Mouse (Mus musculus) kidney, adult 8-10 months (tissue): ENCODE results near the gene Eya4.

Experiments
- DNase-seq, 2 experiments: peaks; one replicate each; pipeline ENCODE4 v3.0.0; 2022

Eya4 gene

GRCm38 (mm10) chr10:23150401-23150800 lies 200.2 kb downstream of the Eya4 start:
- peak in 1 of 2 experiments; percentile 29 for DNase-seq

- DNase-seq: no peak
Observed at GRCm38 (mm10) chr10:23144616-23145015, 206.0 kb downstream of the Eya4 start.

GRCm38 (mm10) chr10:23127947-23128346 lies 222.6 kb downstream of the Eya4 start:
- no peak for DNase-seq

- DNase-seq: no peak
Observed at GRCm38 (mm10) chr10:23127151-23127550, 223.4 kb downstream of the Eya4 start.

GRCm38 (mm10) chr10:23126529-23126928 lies 224.1 kb downstream of the Eya4 start:
- DNase-seq: no peak

- DNase-seq: no peak
Observed at GRCm38 (mm10) chr10:23120437-23120836, 230.1 kb downstream of the Eya4 start.

- peak; percentile 26 to 76 for DNase-seq
Observed at GRCm38 (mm10) chr10:23116786-23117410, 233.7 kb downstream of the Eya4 start.

GRCm38 (mm10) chr10:23116063-23116462 lies 234.5 kb downstream of the Eya4 start:
- no peak for DNase-seq

GRCm38 (mm10) chr10:23115321-23115720 lies 235.3 kb downstream of the Eya4 start:
- no peak for DNase-seq

- DNase-seq: no peak
Observed at GRCm38 (mm10) chr10:23108122-23108521, 242.5 kb downstream of the Eya4 start.

GRCm38 (mm10) chr10:23092517-23092916 lies 258.1 kb downstream of the Eya4 start:
- DNase-seq: no peak

GRCm38 (mm10) chr10:23091552-23091951 lies 259.0 kb downstream of the Eya4 start:
- DNase-seq: no peak

GRCm38 (mm10) chr10:23090323-23090722 lies 260.3 kb downstream of the Eya4 start:
- DNase-seq: no peak

- DNase-seq: no peak
Observed at GRCm38 (mm10) chr10:23089271-23089670, 261.3 kb downstream of the Eya4 start.

- DNase-seq: no peak
Observed at GRCm38 (mm10) chr10:23088764-23089163, 261.8 kb downstream of the Eya4 start.

- peak; percentile 16 to 65 for DNase-seq
Observed at GRCm38 (mm10) chr10:23086352-23087215, 264.0 kb downstream of the Eya4 start.

- DNase-seq: no peak
Observed at GRCm38 (mm10) chr10:23081548-23081828, 269.1 kb downstream of the Eya4 start.

GRCm38 (mm10) chr10:23080749-23081547 lies 269.6 kb downstream of the Eya4 start:
- DNase-seq: peak; percentile 56 to 81

- peak in 1 of 2 experiments; percentile 19 for DNase-seq
Observed at GRCm38 (mm10) chr10:23076691-23077385, 273.7 kb downstream of the Eya4 start.

GRCm38 (mm10) chr10:23073431-23073830 lies 277.2 kb downstream of the Eya4 start:
- DNase-seq: no peak

GRCm38 (mm10) chr10:23063637-23064036 lies 286.9 kb downstream of the Eya4 start:
- no peak for DNase-seq

GRCm38 (mm10) chr10:23062719-23063118 lies 287.9 kb downstream of the Eya4 start:
- DNase-seq: no peak

GRCm38 (mm10) chr10:23060694-23061060 lies 289.9 kb downstream of the Eya4 start:
- no peak for DNase-seq
